Mouse (Mus musculus): ENCODE measurements around the gene Tgm2.

Gene Tgm2

GRCm38 (mm10) chr2:158146223-158146622 lies at the start of gene Tgm2:
Tgm2 (minus strand) TSS chr2:158146436.
- peak; percentile 53 to 84 for DNase-seq (ENCODE audit: low spot score in 2 of 2)

DNA sequence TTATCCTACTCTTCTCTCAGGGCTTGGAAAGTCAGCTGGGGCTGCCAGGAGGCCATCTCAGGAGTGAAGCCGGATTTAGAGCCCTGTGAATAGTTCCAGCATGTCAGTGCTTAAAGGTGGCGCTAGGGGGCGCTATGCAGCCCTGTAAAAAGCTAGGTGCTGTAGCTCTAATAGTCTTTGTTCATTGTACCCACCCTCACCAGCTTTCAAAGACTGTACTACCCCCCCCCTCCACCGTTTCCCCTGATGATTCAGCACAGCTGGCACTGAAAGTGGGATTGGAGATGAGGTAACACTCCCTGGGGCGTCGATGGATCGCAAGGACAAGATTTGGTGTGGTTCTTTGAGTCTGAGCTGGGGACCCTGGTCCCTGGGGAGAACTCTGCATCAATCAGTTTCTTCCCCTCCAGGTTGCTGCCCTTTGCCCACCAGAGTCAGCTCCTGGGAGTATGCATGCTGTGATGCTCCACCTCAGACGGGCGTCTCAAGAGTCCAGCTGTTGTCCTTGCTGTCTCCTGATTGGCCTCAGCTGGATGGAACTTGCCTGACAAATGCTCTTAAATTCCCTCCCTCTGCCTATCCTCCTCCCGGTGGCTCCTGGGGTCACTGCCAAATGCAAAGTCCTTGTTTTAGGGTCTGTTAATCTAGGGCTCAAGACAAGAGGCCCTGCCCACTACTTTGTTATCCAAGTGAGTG lies 48.9 kb upstream of the Tgm2 start:
- DNase-seq (ENCODE audit: low spot score in 2 of 2): peak in 1 of 2 experiments; percentile 29

- no peak for DNase-seq (ENCODE audit: low spot score in 2 of 2)
These were observed 47.5 kb upstream of the Tgm2 start for GRCm38 (mm10) chr2:158193611-158194336.

DNA sequence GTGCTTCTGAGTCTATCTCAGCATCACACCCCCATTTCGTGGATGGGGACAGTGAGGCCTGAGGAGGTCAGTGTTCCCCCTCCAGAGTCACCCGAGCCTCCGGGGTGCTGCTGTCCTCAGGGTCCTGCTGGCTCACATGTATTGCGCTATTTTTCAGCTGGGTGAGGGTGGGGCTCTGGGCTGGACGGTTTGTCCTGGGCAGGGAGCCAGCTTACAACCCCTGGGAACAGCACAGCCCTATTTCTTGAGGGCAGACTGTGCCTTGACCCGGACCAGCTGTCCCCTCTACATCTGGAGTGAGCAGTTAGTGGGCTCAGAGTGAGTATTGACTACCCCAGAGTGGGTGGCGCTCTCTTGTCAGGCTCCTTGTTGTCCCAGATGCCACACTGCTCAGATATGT lies 44.9 kb upstream of the Tgm2 start:
- no peak for DNase-seq (ENCODE audit: low spot score in 2 of 2)

DNA sequence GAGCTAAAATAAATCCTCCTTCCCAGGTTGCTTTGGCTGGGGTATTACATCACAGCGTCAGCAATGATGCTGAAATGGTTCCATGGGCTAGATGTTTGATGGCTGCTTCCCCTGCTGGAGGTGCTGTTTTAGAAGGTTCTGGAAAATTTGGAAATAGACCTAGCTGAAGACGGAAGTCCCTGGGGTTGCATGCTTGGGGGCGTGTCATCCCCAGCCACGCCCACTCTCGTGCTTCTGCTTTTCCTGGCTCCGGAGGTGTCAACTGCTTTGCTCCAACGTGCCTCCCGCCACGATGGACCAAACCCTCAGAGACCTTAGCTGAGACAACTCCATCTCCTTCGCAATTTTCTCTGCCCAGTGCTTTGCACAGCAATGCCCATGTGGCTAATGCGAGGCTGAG lies 43.2 kb upstream of the Tgm2 start:
- no peak for DNase-seq (ENCODE audit: low spot score in 2 of 2)

DNA sequence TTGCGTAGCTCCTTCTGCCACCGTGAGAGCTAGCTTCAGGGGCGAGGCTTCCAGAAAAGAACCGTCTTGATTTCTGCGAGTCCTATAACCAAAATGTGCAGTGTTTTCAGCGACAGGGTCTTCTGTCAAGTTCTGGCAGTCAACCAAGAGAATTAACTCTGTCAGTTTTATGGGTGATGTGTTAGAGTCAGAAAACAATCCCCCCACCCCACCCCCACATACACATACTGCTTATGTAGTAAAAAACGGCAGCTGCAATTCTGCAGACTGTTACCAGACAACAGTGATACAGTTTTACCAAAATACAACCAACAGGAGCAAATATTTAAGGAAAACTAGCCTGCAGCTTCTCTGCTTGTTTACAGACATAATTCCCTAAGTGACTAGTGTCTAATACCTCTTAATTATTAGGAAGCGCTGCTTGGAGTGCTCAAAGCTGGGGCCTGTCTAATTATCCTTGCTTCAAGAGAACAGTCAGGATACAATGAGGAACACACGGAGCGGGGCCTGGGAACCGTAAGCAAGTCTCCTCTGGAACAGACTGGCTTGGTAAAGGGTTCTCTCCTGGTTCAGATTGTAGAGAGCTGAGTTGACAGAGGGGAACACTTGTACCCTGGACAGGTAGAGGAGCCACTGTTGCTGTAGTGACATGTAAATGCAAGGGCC lies 40.1 kb upstream of the Tgm2 start:
- DNase-seq (ENCODE audit: low spot score in 2 of 2): no peak

GRCm38 (mm10) chr2:158183266-158183665 lies 37.0 kb upstream of the Tgm2 start:
- DNase-seq (ENCODE audit: low spot score in 2 of 2): no peak

- no peak for DNase-seq (ENCODE audit: low spot score in 2 of 2)
These were observed 35.7 kb upstream of the Tgm2 start for GRCm38 (mm10) chr2:158181932-158182331.

DNA sequence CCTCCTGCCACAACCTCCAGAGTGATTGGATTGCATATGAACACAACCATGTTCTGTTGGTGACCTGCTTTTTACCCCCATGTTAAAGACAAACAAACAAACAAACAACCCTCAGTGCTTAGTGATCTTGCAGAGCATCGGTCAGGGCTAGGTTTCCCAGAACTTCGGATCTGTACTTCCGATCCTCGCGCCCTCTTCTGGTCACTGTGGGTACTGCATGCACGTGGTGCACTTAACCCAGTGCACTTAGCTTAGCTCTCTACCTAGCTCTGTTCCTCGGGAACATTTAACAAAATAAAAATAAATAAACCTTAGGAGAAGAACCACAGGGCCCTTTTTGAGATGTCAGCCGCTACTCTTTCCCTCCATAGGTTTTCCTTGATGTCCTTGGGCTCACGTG lies 34.6 kb upstream of the Tgm2 start:
- peak in 1 of 2 experiments; percentile 73 for DNase-seq (ENCODE audit: low spot score in 2 of 2)

- no peak for DNase-seq (ENCODE audit: low spot score in 2 of 2)
These were observed 33.3 kb upstream of the Tgm2 start for GRCm38 (mm10) chr2:158179370-158180111.

DNA sequence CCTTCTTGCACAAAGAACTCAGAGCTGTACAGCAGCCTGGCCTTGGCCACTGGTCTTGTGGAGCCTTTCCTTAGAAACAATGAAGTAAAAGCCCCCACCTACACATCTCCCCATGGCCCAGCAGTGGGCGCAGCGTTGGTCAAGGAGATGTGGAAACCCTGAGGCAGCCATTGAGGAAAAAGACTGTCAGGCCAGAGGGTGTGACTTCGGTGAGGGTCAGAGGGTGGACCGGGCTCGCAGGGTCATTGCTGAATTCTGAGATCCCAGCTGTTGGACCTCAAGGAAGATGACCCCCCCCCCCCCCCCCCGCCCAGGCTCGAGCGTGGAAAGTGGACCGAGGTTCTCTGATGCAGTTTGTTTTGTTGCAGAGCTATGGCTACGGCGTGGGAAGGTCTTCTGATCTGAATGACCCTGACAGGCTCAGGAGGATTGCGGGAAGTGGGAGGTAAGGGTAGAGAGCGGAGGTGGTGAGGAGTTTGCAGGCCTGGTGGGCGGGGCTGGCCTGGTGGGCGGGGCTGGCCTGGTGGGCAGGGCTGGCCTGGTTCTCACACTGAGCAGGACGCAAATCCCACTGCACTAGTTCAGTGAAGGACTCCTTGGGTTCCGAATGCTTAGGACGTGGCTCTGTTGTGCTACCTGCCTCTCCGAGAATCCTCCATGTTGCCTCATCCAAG lies 32.6 kb upstream of the Tgm2 start:
- DNase-seq (ENCODE audit: low spot score in 2 of 2): peak; percentile 31 to 55

- no peak for DNase-seq (ENCODE audit: low spot score in 2 of 2)
These were observed 31.9 kb upstream of the Tgm2 start for GRCm38 (mm10) chr2:158178139-158178538.

DNA sequence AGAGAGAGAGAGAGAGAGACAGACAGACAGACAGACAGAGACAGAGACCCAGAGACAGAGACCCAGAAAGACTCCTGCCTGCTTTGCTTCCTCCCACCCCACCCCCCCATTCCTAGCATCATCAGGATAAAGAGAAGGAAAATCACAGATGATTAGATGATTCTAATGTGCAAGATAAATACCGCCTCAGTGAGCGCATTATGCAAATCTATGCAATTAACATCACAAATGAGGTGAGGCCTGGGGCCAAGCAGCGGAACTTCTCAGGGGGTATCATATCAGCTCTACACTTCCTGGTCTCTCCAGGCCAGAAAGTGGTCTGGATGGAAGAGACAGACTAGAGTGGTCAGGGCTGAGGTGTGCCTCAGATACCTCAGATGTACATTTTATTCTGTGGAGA lies 31.3 kb upstream of the Tgm2 start:
- DNase-seq (ENCODE audit: low spot score in 2 of 2): no peak

DNA sequence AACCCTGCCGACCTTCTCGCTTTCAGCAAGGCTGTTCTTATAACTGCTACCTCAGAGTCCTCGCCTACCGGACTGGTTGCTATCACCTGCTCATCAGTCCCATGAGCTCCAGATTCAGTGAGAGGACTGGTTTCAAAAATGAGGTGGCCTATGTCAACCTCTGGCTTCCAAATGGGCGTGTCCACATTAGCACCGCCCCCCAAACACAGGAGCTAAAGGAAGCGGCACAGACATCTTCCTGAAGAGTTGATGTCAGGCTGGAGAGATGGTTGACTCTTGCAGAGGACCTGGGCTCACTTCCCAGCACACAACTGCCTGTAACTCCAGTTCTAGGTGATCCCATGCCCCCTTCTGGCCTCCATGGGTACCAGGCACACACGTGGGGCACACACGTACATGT lies 30.5 kb upstream of the Tgm2 start:
- DNase-seq (ENCODE audit: low spot score in 2 of 2): no peak

DNA sequence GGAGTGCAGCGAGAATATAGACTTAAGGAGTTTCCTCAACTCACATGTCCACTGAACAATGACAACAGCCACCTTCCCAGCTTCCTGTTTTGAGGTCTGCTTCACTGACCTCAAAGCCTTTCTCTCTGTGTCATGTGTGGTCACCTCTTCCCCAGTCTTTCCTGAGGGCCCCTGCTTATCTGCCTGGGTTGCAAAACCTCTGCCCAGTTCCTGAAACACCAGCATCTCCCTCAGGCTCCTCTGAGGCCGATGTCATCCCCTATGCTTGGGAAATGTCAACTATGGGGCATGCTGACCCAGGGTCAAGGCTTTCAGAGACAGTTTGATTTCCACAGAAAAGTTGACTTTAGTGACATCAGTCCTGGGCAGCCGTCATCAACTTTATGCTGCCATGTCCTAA lies 29.2 kb upstream of the Tgm2 start:
- DNase-seq (ENCODE audit: low spot score in 2 of 2): no peak

DNA sequence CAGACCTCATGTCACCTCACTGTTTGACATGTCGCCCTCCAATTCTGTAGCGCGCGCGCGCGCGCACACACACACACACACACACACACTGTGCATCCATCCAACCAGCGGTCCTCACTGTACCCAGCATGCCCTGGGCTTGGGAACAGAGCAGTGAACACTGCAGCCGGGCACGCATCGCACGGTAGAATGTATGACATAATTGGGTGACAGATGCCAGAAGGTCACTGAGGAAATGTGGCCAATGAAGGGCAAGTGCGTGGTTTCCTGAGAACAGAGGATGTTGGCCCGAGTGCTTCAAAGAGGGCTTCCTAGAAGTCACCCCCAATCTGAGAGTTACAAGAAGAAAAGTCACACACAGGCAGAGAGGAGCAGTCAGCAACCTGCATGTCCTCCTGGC lies 28.7 kb upstream of the Tgm2 start:
- no peak for DNase-seq (ENCODE audit: low spot score in 2 of 2)

- no peak for DNase-seq (ENCODE audit: low spot score in 2 of 2)
These were observed 28.2 kb upstream of the Tgm2 start for GRCm38 (mm10) chr2:158174438-158174837.

DNA sequence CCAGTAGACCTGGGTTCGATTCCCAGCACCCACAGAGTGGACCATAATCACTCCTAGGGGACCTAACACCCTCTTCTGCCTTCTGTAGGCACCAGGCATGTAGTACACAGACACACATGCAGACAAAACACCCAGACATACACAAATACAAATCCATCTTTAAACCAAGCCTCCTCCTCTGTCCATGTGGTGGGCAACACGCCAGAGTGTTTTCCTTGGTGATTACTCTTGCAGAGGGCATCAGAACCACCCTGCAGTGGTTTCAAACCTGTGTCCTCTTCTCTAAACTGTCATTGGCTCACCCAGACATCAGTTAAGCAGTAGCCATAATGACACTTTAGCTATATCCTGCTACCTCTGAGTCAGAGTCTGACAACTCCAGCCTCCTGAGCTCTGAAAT lies 24.2 kb upstream of the Tgm2 start:
- DNase-seq (ENCODE audit: low spot score in 2 of 2): no peak

- no peak for DNase-seq (ENCODE audit: low spot score in 2 of 2)
These were observed 23.5 kb upstream of the Tgm2 start for GRCm38 (mm10) chr2:158169771-158170170.

- no peak for DNase-seq (ENCODE audit: low spot score in 2 of 2)
These were observed 23.1 kb upstream of the Tgm2 start for GRCm38 (mm10) chr2:158169351-158169750.

DNA sequence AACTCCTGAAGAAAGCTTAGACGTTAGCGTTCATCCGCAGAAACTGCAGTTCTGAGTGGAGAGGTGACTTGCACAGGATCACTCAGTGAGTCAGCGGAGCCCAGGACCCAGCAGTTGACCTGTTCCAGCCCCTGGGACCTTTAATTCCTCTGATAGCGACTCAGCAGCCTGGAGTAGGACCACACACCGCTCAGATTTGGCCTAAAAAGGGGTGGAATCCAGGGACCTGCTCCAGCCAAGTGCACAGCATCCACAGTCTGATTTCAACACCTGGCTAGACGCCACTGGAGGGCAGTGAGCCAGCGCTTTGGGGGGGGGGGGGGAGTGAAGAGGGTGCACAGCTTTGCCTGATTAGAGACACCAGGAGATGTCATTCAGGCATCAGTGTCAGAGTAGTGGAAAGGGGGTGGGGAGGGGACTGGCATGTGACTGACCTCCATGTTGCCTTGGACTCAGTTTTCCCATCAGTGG lies 22.5 kb upstream of the Tgm2 start:
- DNase-seq (ENCODE audit: low spot score in 2 of 2): no peak

Measured in thymus, postnatal 10 days (tissue).